Mouse (Mus musculus): ENCODE measurements around the gene Nfkbia. TPM values are rescaled to one million over a fixed set of nuclear protein-coding genes. Genes with fewer than 3 reads are reported as not detected.
A peak's percentile ranks its signal among the peaks of the same experiment; 100 is the strongest.

Gene Nfkbia
- polyA plus RNA-seq, 1 experiment from 2014 or later = 60.7 TPM

DNA sequence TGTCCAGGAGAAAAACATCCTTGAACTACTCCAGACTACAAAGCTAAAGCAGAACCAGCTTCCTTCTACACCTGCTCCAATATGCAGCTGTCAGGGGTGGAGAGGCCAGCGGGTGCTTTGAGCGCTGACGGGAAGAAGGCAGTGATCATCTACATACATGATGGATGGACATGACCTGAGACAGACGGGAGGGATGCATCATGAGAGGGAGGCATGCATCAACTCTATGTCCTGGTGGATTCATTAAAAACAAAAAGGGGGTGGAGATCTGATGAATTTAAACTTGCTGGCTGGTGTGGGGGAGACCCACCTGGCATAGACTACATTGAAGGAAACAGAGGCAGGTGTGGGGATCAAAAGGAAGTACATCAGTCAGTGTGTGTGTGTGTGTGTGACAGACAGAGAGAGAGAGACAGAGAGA, 48.4 kb downstream of the Nfkbia start:
- 66% methylated on average over 4 of the region's 4 CpGs for WGBS
- Histone ChIP-seq H3K4me3 (no peak overlapping the region), H3K9ac (no peak overlapping the region), H3K36me3 (no peaks in the 10 kb centered on the region), H3K27ac (no peak overlapping the region), H3K27me3 (no peaks in the 10 kb centered on the region), H3K4me1 (replicated peaks) (peaks cover 32% of the 10 kb centered on the region), H3K4me2 (no peak overlapping the region), H3K9me3 (no peaks in the 10 kb centered on the region)
- no peak for ATAC-seq (ENCODE audit: low FRiP score)

DNA sequence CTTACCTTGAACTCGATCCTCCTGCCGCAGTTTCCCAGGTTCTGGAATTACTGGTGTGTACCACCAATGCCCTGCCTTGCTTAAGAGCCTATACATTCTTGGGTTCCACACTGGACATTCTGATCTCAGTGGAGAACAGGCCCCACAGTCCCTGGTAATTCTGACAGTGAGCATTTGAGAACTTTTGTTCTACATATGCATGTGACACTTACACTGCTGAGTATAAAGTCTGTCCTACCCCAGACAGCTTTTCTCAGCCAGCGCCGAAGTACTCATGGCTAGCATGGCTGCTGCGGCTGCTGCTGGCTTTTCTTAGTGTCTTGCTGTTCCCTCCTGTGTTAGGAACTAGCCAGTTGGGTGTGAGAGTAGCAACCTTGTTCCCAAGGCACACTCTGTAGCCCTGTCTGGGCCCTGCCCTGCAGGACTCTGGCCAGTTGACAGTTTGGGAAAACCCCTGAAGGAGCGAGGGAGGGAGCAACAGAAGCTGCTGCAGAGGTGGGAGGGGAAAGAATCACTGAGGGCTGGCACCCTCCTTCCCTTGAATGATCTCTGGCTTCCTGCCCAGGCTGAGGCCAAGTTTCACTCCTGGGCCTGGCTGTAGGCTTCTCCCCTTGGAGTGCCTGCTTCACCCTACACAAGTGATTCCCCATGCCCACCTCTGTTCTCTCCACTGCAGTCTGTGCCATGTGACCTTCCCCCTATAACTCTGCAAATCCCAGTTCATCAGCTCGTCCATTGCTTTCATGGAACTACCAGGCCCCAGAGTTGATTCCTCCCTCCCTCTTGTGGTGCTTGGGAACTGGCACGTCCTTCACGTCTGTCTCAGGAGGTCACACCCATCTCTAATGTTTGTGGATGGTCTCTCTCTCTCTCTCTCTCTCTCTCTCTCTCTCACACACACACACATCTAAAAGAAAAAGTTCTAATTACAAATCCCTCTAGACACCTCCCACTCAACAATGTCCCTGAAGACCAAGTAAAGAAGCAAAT, 49.3 kb downstream of the Nfkbia start:
- Histone ChIP-seq H3K4me1 (replicated peaks) (peaks cover 40% of the 10 kb centered on the region), H3K9ac (no peak overlapping the region), H3K4me2 (no peak overlapping the region), H3K27ac (peak overlapping the region; percentile 5; the same call in 1 of the 2 replicates), H3K27me3 (no peaks in the 10 kb centered on the region), H3K9me3 (no peaks in the 10 kb centered on the region), H3K36me3 (no peaks in the 10 kb centered on the region), H3K4me3 (no peak overlapping the region)
- no peak for ATAC-seq (ENCODE audit: low FRiP score)
- 63% methylated on average over 9 of the region's 9 CpGs for WGBS

DNA sequence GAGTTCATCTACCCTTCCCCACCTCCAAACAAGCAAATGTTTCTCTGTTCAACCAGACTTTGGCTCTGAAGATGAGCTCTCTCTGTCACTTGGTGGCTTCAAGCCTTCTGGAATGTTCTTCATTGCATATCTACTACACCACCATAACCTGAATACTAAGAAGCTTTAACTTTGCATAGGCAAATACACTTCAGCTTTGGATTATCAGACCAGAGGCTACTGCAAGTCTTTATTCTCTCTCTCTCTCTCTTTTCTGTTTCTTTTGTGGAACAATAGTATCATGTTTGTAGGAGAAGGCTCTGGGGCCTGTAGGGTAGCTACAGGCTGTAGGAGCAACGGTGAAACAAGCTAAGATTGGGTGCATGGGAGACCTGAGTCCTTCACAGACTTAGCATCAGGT, 50.2 kb downstream of the Nfkbia start:
- no peak overlapping the region for H3K9ac ChIP-seq
- WGBS = 90% methylated on average over 1 of the region's 1 CpGs

GRCm38 (mm10) chr12:55440416-55440815, 52.0 kb downstream of the Nfkbia start:
- Histone ChIP-seq H3K9ac (no peak overlapping the region), H3K4me3 (no peak overlapping the region), H3K4me2 (no peak overlapping the region), H3K36me3 (no peaks in the 10 kb centered on the region), H3K27me3 (no peaks in the 10 kb centered on the region), H3K4me1 (replicated peaks) (peaks cover 29% of the 10 kb centered on the region), H3K9me3 (no peaks in the 10 kb centered on the region), H3K27ac (no peak overlapping the region)
- 83% methylated on average over 5 of the region's 5 CpGs for WGBS
- ATAC-seq (ENCODE audit: low FRiP score) = no peak

More for the DNA sequence above, 50.2 kb downstream of the Nfkbia start:
- Histone ChIP-seq H3K27me3 (no peaks in the 10 kb centered on the region), H3K4me3 (no peak overlapping the region), H3K4me1 (replicated peaks) (peaks cover 38% of the 10 kb centered on the region), H3K9me3 (no peaks in the 10 kb centered on the region), H3K36me3 (no peaks in the 10 kb centered on the region), H3K4me2 (no peak overlapping the region), H3K27ac (no peak overlapping the region)
- no peak for ATAC-seq (ENCODE audit: low FRiP score)

Other genes starting within 250 kb of the Nfkbia start
- 8.9 and 10.0 TPM in 2 replicates for gene 1110008L16Rik, start 193.1 kb downstream of the Nfkbia start, polyA plus RNA-seq (2015; fragmentation: Nextera tagmentation; extraction: Ambion mirVana)
- 27.2 and 27.7 TPM in 2 replicates for gene Ppp2r3c, start 189.6 kb downstream of the Nfkbia start, polyA plus RNA-seq (2015; fragmentation: Nextera tagmentation; extraction: Ambion mirVana)
- gene Psma6, start 108.4 kb downstream of the Nfkbia start, polyA plus RNA-seq (2015; fragmentation: Nextera tagmentation; extraction: Ambion mirVana) = 444 and 450 TPM in 2 replicates
- gene Aldoart2, start 72.6 kb upstream of the Nfkbia start, polyA plus RNA-seq (2015; fragmentation: Nextera tagmentation; extraction: Ambion mirVana) = not detected in 2 replicates
- gene Insm2, start 106.8 kb upstream of the Nfkbia start, polyA plus RNA-seq (2015; fragmentation: Nextera tagmentation; extraction: Ambion mirVana) = 1.2 and 2.8 TPM in 2 replicates